Mouse (Mus musculus) inflammation-experienced regulatory T-cells, adult 6 months (primary cell): ENCODE data around the gene Kpna6. TPM values are rescaled to one million over a fixed set of nuclear protein-coding genes. Genes with fewer than 3 reads are reported as not detected.

ENCODE experiments used
- ATAC-seq: one replicate; pipeline ENCODE4 v1.8.0; 2017
- polyA plus RNA-seq, 3 experiments: library from polyadenylated mRNA; unstranded; fragments of 100-300 nt; shearing (Covaris generic); gene quantifications; one replicate each; pipeline ENCODE4 v1.2.1; 2017

Gene Kpna6
- polyA plus RNA-seq, 3 experiments from 2014 or later: 8.6 to 11.6 (median 9.9) TPM

DNA sequence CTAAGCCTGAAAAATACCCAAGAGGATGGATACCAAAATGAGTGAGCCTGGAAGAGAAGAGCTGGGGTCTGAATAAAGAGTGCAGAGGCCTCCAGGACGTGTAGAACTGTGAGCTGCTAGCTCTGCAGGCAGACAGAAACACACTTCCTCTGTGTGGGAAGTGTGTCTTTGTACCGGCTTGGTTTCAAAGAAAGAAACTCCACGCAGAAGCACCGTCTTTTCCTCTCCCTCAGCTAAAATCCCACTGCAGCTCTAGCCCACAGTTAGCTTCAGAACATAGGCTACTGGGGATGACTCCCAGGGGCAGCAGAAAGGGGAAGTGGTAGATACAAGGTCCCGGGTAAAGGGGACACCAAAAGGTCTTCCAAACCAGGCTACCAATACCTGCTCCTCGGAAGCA lies 27.4 kb downstream of the Kpna6 start:
- no peak for ATAC-seq

DNA sequence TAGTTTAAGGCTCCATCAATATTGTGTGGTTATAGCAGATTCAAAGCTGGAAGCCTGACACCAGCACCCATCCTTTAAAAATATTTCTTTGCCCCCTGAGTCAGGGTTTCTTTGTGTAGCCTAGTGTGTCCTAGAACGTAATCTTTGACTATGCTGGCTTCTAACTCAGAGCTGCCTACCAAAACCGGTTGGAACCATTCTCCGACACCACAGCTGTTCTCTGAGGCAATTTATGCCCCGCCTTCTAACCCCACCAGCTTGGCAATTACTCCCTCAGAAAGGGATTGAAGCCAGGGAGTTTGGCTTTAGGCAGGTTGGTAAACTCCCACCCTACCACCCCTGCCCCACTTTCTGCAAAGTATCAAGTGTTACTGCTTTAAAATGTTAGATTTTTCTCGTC lies 30.8 kb downstream of the Kpna6 start:
- no peak for ATAC-seq

GRCm38 (mm10) chr4:129640638-129641467 lies 31.7 kb downstream of the Kpna6 start, which contains the start of gene Txlna:
TSS of gene Txlna (minus strand) at chr4:129641065.
- ATAC-seq: peak; percentile 93

- no peak for ATAC-seq
Observed at GRCm38 (mm10) chr4:129640101-129640637, 32.4 kb downstream of the Kpna6 start.

DNA sequence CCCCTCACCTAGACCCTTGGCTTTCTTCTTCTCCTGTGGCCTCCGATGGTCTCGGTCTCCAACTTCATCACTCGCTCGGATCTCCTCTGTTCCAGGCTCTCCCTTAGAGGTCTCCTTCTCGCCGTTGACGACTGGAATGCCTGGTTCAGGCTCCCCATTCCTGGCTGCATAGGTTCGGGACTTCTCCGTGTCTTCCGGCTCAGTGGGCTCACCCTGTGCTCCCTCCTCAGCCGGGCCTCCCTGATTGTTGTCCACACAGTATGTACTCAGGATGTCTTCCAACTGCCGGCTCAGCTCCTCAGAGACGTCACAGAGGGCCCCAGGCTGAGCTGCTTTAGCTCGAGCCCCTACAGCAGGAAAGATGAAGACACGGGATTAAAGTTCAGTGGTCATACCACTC lies 33.3 kb downstream of the Kpna6 start:
- ATAC-seq: no peak

- no peak for ATAC-seq
Observed at GRCm38 (mm10) chr4:129633852-129634251, 38.7 kb downstream of the Kpna6 start.

- ATAC-seq: no peak
Observed at GRCm38 (mm10) chr4:129631867-129632266, 40.7 kb downstream of the Kpna6 start.

- ATAC-seq: no peak
Observed at GRCm38 (mm10) chr4:129630944-129631343, 41.6 kb downstream of the Kpna6 start.

DNA sequence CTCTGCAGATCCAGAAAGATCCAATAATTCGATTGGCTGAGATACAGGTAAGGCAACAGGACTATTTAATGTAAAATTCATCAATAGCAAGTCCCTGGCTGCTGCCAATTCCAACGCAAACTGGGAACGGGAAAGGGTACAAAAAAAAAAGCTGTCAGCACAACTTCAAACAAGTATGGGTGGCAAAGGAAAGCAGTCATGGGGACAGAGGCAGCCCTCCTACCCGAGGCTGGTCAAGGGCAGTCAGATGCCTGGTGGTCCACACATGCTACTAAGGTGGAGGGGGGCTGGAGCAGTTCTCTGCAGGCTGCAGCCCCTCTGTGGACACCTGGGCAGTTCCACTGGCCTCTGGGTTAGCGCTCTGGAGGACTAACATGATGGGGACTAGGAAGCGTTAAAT lies 46.5 kb downstream of the Kpna6 start:
- ATAC-seq: no peak

DNA sequence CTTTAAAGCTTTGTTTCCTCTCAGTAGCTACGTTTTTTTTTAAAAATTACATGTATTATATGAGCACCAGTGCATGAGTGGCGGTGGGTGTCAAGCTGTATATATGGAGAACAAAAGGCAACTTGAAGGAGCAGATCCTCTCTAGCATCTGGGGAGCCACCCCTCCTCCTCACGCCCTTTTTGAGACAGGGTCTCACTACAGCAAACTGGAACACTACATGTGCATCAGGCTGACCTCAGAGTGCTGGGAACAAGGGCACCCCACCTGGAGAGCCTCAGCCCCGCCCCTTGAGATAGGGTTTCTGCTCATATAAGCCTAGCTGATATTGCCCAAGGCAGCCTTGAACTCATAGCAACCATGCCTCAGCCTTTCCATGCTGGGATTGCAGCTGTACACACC lies 47.1 kb downstream of the Kpna6 start:
- no peak for ATAC-seq

- ATAC-seq: peak; percentile 5
Observed at GRCm38 (mm10) chr4:129625029-129625370, 47.6 kb downstream of the Kpna6 start.

DNA sequence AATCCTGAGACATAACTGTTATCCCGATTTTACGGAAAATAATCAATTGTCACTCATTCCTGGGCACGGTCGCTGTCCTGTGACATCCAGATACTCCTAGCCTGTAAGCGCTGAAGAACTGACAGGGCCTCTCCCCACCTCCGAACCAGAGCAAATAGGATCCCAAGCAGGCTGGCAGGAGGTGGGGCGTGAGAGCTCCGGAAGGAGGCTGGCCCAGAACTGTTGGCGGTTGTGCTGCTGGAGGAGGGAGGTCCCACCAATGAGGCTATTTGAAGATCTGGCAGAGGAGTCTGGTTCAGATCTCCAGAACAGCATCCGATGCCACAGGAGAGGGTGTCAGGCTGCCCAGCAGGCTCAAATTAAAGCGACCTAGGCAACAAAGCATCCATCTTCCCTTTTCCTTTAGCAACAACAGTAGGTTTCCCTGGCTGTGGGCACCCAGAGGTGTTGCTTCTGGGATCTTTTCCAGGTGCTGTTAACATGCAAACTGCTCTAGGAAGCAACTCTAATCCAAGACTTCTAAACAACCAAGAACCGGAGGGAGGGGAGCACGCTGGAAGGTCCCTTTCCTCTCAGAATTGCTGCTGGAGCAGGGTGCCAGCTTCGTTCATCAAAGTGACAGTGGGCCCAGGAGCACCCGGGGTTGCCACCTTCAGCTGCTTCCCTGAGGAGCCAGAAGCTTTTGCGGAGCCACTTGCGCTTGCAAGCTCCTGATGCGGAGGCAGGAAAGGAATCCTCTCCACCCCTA lies 48.1 kb downstream of the Kpna6 start:
- peak; percentile 96 for ATAC-seq

DNA sequence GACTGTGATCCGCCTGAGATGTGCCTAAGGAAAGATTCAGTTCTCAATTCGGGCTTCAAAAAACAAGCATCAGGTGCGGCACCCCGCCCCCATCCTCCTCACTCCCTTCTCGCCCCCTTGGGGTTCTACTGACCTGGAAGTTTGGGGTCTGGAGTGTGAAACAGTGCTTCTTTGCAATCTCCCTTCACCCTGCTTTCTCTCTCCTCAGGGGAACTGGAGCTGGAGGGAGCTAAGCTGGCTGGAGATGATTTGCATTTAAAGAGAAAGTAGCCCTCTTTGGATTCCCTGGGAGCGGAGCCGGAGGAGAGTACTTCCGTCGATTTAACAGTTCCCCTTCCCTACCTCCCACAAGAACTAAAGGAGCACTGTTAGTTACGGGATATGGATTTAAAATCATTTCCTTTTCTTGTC lies 48.9 kb downstream of the Kpna6 start, which contains the start of gene Ccdc28b:
Gene Ccdc28b (minus strand): TSS at position 267 of the 411 bp plus-strand sequence.
- no peak for ATAC-seq

DNA sequence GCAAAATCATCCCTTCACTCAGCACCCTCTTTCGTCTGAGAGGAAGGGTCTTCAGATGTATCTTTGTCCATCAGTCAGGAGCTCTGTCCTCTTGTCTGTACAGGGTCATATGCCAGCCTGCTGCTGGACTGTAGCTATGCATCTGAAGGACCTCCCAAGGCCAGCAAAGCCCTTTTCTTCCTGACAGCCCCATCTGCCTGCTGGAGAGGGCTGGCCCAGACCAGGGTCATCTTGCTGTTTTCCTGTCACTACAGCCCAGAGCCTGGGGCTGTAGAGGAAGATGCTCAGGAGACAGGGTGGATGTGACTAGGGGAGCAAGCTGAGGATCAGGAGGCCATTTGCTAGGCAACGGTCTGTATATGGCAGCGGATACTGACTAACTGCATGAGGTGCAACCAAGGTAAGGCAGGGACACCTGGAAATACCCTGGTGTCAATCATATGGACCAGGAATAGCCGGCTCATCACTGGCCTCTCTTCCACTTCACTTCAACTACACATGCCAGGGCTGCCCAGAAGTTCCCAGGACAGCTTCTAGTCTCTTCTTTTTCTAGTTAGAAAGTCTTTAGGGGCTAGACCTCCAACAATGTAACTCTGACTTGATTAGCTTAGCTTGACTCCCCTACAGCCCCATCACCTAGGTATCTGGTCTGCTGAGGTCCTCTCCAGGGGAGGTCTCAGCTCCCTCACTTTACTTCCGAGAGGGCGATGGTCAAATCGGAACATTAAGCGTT lies 49.6 kb downstream of the Kpna6 start:
- no peak for ATAC-seq

- ATAC-seq: no peak
Observed at GRCm38 (mm10) chr4:129622120-129622802, 50.3 kb downstream of the Kpna6 start.

- ATAC-seq: no peak
Observed at GRCm38 (mm10) chr4:129621283-129621841, 51.2 kb downstream of the Kpna6 start.

DNA sequence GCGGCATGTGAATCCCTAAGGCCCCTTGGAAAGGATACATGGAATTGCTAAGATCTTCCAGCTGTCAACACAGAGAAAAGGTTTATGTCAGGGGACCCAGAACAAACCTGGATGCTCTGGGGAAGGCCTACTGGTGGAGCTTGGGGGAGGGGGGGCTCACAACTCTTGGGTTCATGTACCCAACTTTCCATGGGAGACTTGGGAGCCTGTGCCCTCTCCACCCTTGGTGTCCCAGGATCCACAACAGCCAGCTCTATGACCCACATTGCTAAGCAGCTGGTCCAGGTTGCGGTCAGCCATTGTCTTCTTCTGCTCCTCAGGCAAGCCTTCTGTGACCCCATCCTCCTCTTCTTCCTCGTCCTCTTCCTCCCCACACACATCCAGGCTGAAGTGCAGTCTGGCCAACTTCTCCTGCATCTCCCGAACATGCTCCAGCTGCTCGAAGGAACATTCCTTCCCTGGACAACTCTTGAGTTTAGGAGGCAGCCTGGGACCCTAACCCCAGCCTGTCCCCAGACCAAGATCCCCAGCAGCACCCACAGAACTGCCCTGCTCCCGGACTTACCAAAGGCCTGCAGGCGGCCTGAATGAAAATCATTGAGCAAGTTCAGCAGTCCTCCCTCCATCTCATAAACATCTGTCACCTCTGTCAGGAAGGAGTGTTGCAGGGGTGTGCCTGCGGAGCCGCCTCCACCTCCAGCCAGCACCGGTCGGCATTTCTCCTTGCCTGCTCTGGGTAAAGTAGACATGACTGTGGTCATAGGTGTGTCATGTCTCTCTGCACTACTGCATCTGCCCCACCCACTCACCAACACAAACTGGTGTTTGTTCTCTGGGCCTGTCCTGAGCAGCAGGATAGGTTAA lies 51.9 kb downstream of the Kpna6 start:
- ATAC-seq: no peak

GRCm38 (mm10) chr4:129618786-129619691 lies 53.5 kb downstream of the Kpna6 start, which contains the start of gene Iqcc:
TSS of gene Iqcc (minus strand) at chr4:129619099.
- peak; percentile 86 for ATAC-seq

GRCm38 (mm10) chr4:129618031-129618430 lies 54.5 kb downstream of the Kpna6 start:
- ATAC-seq: no peak
